Mouse (Mus musculus) heart, adult 2 months (tissue): ENCODE data around the gene Ksr2.

Source experiments
- CTCF ChIP-seq: fragments of 200-600 bp; IDR thresholded peaks from 2 replicates; pipeline ENCODE4 v1.8.1; 2022; ENCODE audit warnings: antibody characterized with exemption, mild to moderate bottlenecking, moderate library complexity
- POLR2A ChIP-seq: fragments of 200-500 bp; IDR thresholded peaks from 2 replicates; pipeline ENCODE4 v1.6.1; 2011; ENCODE audit warnings: mild to moderate bottlenecking, low read depth, low read length, control low read depth; ENCODE audit not compliant: insufficient read depth

DNA sequence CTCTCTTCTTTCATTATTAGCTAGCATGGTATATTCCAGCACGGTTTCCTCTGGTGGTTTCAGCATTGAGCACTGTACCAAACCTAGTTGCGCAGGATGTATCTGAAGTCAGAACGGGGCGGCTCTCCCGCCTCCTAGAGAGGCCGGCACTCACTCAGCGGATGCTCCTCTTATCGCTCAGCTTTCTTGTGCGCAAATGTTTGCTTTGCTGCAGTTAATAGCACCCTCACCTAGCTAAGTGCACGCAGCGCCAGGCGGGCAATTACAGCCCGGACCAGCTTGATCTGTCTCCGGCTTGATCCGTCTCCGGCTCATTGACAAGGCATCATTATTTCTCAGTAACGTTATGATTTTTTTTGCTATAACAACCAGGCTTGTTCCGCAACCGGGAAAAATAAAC lies 179.5 kb downstream of the Ksr2 start:
- TF ChIP-seq CTCF (no peak), POLR2A (no peak)
